Mouse (Mus musculus) G1E (cell line): ENCODE measurements around the gene Fbrsl1. TPM values are rescaled to one million over a fixed set of nuclear protein-coding genes. Genes with fewer than 3 reads are reported as not detected.

ENCODE experiments used
- ATAC-seq: 2 replicates; pipeline ENCODE4 v1.8.0; 2016; ENCODE audit warnings: mild to moderate bottlenecking; ENCODE audit not compliant: insufficient number of reproducible peaks, poor library complexity, low FRiP score, severe bottlenecking; ENCODE audit errors: extremely low read depth
- DNase-seq: peaks from one replicate; pipeline ENCODE4 v3.0.0; 2012; ENCODE audit warnings: low spot score
- H3K27me3 ChIP-seq: 2 replicates; pipeline ENCODE4 v1.6.1; 2012; ENCODE audit warnings: mild to moderate bottlenecking, low read length, inconsistent platforms; ENCODE audit not compliant: insufficient read depth
- H3K36me3 ChIP-seq: replicated peaks from 2 replicates; pipeline ENCODE3; 2012; ENCODE audit warnings: mild to moderate bottlenecking, inconsistent platforms
- H3K4me1 ChIP-seq: 2 replicates; pipeline ENCODE4 v1.6.1; 2012; ENCODE audit warnings: low read depth, low read length, inconsistent platforms, mixed read lengths; ENCODE audit not compliant: insufficient read depth
- H3K4me3 ChIP-seq: 2 replicates; pipeline ENCODE4 v1.5.1; 2012; ENCODE audit warnings: low read depth, mild to moderate bottlenecking, inconsistent platforms, low read length, moderate library complexity, mixed read lengths
- H3K9me3 ChIP-seq: replicated peaks from 2 replicates; pipeline ENCODE4 v1.6.1; 2012; ENCODE audit warnings: inconsistent platforms
- CTCF ChIP-seq: IDR thresholded peaks from 2 replicates; pipeline ENCODE4 v1.5.1; 2012; ENCODE audit warnings: low read depth, low read length, inconsistent platforms, mixed read lengths
- GATA1 ChIP-seq: IDR thresholded peaks from 2 replicates; pipeline ENCODE4 v1.6.1; 2012; ENCODE audit warnings: borderline replicate concordance, low read length, inconsistent platforms, mixed read lengths
- GATA2 ChIP-seq: IDR thresholded peaks from 2 replicates; pipeline ENCODE4 v1.6.1; 2012; ENCODE audit warnings: low read depth, low read length, inconsistent platforms, borderline replicate concordance
- POLR2AphosphoS5 ChIP-seq: IDR thresholded peaks from 2 replicates; pipeline ENCODE4 v1.6.1; 2012; ENCODE audit warnings: low read depth, low read length, inconsistent platforms; ENCODE audit not compliant: insufficient replicate concordance
- TAL1 ChIP-seq: conservative IDR thresholded peaks from 2 replicates; pipeline ENCODE4 v1.6.1; 2012; ENCODE audit warnings: low read depth, low read length, inconsistent platforms, mixed read lengths
- polyA plus RNA-seq: library from polyadenylated mRNA; stranded (reverse); fragments of >175 nt; gene quantifications from 2 replicates; pipeline ENCODE4 v1.2.3, GENCODE M21; 2012
- total RNA-seq, 2 experiments: library from RNA; stranded (forward) in 1 of 2; stranded (reverse) in 1 of 2; fragments of 200-1000 nt in 1 of 2; fragments of >200 nt in 1 of 2; fragmentation: Nextera tagmentation in 1 of 2; gene quantifications; 2 replicates each; pipeline ENCODE4 v1.2.3; 2014 to 2017

The Fbrsl1 gene
- total and polyA plus RNA-seq, 3 experiments, result 8.3 to 102 (median 57.3) TPM

DNA sequence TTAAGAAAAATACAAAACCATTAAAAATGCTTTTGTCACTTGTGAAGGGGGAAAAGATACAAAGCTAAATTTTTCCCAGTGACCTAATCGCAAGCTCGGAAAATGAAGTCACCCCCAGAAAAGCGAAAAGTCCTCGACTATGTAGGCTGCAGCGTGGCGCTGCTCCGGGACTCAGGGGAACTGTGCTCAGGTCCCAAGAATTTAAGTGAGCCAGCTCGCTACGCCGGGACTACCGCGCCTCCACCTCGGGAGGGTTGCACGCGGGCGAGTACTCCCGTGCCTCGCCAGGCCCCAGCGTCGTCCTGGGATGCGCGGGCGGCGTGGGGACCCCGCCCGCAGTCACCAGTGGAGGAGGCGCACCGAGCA, 85.5 kb downstream of the Fbrsl1 start:
- TF ChIP-seq POLR2AphosphoS5, result no peak
- TF ChIP-seq CTCF, result no peak
- no peak for TF ChIP-seq GATA2
- TF ChIP-seq GATA1, result no peak
- TF ChIP-seq TAL1, result no peak
- ATAC-seq, result no peak
- no peak overlapping the region for H3K4me3 ChIP-seq

GRCm38 (mm10) chr5:110361465-110361864, 86.8 kb downstream of the Fbrsl1 start:
- TF ChIP-seq GATA1, result no peak
- no peak for DNase-seq
- H3K27me3 ChIP-seq, result no peaks in the 10 kb centered on the region
- H3K4me1 ChIP-seq, result peaks cover 3% of the 10 kb centered on the region; the same call in 1 of the 2 replicates
- peaks cover 8% of the 10 kb centered on the region for H3K9me3 ChIP-seq
- peaks cover 27% of the 10 kb centered on the region for H3K36me3 ChIP-seq
- ATAC-seq, result no peak
- H3K4me3 ChIP-seq, result no peak overlapping the region

More for the DNA sequence above, 85.5 kb downstream of the Fbrsl1 start:
- Histone ChIP-seq H3K9me3 (peaks cover 8% of the 10 kb centered on the region), H3K27me3 (no peaks in the 10 kb centered on the region), H3K4me1 (peaks cover under 1% of the 10 kb centered on the region; the same call in 1 of the 2 replicates), H3K36me3 (peaks cover 32% of the 10 kb centered on the region)
- DNase-seq, result no peak

DNA sequence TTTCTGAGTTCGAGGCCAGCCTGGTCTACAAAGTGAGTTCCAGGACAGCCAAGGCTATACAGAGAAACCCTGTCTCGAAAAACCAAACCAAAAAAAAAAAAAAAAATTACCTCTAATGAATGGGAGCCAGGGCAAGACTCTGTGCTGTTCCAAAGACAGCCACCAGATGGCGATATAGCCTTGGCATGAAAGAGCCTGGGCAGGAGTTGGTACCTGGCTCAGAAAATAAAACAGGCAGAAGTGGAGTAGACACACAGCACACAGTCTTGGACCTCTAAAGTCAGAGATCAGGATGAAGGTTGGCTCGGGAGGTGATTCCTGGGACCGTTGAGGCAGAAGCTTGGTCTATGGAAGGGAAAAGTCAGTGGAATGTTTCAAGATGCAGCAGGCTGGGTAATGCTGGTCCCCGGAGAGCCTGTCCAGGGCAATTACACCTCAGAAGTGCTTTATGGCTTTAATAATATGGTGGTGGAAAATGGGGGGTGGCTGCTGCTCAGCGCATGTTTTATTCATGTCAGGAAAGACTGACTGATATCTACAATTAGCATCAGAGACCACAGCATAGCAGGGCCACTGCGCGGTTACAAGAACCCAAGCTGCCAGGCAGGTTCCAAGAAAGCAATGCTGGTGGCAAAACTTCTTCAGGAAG, 90.6 kb downstream of the Fbrsl1 start:
- H3K9me3 ChIP-seq, result no peaks in the 10 kb centered on the region
- H3K36me3 ChIP-seq, result no peaks in the 10 kb centered on the region
- H3K27me3 ChIP-seq, result peaks cover 16% of the 10 kb centered on the region
- no peak overlapping the region for H3K4me3 ChIP-seq
- peak; percentile 88 for TF ChIP-seq CTCF
- TF ChIP-seq POLR2AphosphoS5, result no peak
- ATAC-seq, result no peak
- peak; percentile 54 for DNase-seq
- peaks cover 3% of the 10 kb centered on the region; the same call in 1 of the 2 replicates for H3K4me1 ChIP-seq

DNA sequence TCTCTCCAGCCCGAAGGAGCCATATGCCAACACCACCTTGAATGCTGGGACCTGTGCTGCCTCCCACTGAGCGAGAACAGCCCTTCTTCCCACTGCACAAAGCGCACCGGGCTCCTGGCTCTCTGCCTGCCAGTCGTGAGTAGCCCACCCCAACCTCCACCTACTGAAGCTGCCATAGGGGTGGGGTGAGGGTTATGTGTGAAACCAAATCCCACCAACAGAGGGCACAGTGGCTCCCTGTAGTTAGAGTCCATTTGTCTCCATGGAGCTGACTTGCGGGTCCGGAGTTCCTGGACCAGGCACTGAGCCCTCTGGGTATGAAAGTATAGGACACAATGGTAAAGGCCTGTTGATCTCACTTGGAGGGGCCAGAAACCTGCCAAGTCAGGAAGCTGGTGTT, 93.6 kb downstream of the Fbrsl1 start:
- H3K27me3 ChIP-seq, result peaks cover 24% of the 10 kb centered on the region
- peaks cover 3% of the 10 kb centered on the region; the same call in 1 of the 2 replicates for H3K4me1 ChIP-seq
- no peaks in the 10 kb centered on the region for H3K9me3 ChIP-seq
- no peaks in the 10 kb centered on the region for H3K36me3 ChIP-seq
- no peak for ATAC-seq
- TF ChIP-seq POLR2AphosphoS5 (no peak), GATA2 (no peak), TAL1 (no peak), CTCF (no peak), GATA1 (no peak)
- no peak overlapping the region for H3K4me3 ChIP-seq
- no peak for DNase-seq

DNA sequence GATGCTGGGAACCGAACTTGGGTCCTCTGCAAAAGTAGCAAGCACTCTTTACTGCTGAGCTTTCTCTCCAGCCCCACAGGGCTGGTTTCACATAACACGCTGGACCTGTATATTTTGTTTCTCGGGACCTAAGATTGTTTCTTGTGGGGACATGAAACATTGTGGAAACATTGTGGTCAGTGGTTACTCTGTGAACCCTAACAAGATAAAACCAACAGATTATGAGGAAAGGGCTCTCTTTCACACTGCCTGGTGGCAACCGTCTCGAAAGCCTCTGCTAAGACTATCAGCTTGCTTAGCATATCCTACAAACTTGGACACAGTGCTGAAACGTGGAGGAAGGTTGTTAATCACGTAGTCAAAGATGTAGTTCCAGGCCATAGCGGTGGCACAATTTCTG, 101.3 kb downstream of the Fbrsl1 start:
- H3K4me1 ChIP-seq, result no peaks in the 10 kb centered on the region
- no peak overlapping the region for H3K4me3 ChIP-seq
- peaks cover 35% of the 10 kb centered on the region for H3K27me3 ChIP-seq
- DNase-seq (no peak), ATAC-seq (no peak)
- TF ChIP-seq POLR2AphosphoS5 (no peak), GATA1 (no peak)
- peaks cover 2% of the 10 kb centered on the region for H3K36me3 ChIP-seq
- 0 out of 2 replicates have a peak, but pooled peaks cover under 1% of the 10 kb centered on the region for H3K9me3 ChIP-seq

DNA sequence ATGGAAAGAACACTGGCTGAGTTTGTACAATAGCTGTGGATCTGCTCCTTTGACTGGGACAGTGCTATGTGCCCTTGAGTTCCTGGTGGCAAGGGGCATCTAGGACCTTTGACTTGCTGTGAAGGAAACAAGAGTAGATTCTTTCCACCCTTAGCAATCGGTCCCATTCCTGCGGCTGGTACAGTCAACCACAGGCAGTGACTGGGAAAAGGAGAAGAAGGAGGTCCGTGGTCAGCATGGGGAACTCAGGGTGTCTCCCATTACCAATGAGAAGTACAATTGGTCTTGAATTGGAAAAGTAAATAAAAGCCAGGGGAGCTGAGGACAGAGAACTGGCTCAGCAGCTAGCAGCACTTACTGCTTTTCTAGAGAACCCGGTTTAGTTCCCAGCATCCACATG, 102.8 kb downstream of the Fbrsl1 start:
- no peak for ATAC-seq
- TF ChIP-seq POLR2AphosphoS5, result no peak
- no peak for TF ChIP-seq GATA2
- no peak for TF ChIP-seq CTCF
- TF ChIP-seq GATA1, result no peak
- TF ChIP-seq TAL1, result no peak
- no peak overlapping the region for H3K4me3 ChIP-seq
- H3K27me3 ChIP-seq, result peaks cover 32% of the 10 kb centered on the region
- H3K36me3 ChIP-seq, result peaks cover 17% of the 10 kb centered on the region
- H3K9me3 ChIP-seq, result 0 out of 2 replicates have a peak, but pooled peaks cover 2% of the 10 kb centered on the region
- H3K4me1 ChIP-seq, result no peaks in the 10 kb centered on the region
- DNase-seq, result no peak

DNA sequence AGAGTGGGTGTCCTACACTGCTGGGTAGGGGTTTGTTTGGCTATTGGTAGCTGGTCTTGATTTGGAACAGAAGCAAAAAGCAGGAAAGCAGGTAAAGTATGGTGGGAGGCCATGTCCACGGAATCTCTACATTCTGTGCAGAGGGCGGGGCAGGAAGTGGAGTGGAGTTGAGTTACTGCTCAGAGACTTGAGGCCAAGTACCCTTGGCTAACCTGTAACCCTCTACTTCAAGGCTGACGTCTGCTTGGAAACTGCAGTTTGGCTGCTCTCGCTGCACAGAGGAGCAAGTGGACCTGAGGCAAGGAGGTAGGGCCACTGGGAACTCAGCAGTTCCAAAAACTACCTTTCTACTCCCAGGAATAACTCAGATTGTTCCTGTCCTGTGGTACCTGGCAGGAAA, 103.8 kb downstream of the Fbrsl1 start, which contains the start of gene Lrcol1:
Lrcol1 (plus strand) TSS at position 207 of the 400 bp plus-strand sequence.
- H3K36me3 ChIP-seq, result peaks cover 27% of the 10 kb centered on the region
- H3K27me3 ChIP-seq, result peaks cover 27% of the 10 kb centered on the region
- TF ChIP-seq GATA1, result no peak
- no peak for TF ChIP-seq CTCF
- no peak for TF ChIP-seq TAL1
- no peak for TF ChIP-seq GATA2
- no peak for TF ChIP-seq POLR2AphosphoS5
- H3K9me3 ChIP-seq, result 0 out of 2 replicates have a peak, but pooled peaks cover 2% of the 10 kb centered on the region
- ATAC-seq, result no peak
- peaks cover 7% of the 10 kb centered on the region; the same call in 1 of the 2 replicates for H3K4me1 ChIP-seq
- DNase-seq, result no peak
- H3K4me3 ChIP-seq, result no peak within 1 kb of the TSS; the same call in 1 of the 2 replicates
